In the genomic region with DNA sequence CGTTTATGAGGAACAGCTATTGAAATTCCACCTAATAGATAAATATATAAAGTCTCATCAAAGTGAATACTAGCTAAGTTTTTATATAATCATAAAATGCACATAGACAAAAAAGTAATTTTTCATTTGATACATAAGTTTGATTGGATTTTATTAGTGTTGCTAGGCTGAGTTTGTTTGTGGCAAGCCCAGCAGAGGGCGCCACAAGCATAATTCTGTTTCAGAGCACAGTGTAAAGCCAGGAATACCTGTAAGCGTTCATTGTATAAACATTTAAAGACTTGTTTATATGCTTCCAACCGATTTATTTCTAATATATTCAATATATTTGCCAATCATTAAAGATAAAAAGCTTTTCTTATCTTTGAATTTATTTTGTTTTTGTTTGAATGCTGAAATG, we compare ENCODE assay signal across 8 mouse cellular contexts. TPM values are rescaled to one million over a fixed set of nuclear protein-coding genes. Genes with fewer than 3 reads are reported as not detected.
DNase-seq lines count a peak whose midpoint lies in the region; ATAC-seq and TF ChIP-seq lines count a peak whose summit lies in the region.

No protein-coding gene starts in this region.

- H3K9ac ChIP-seq in kidney, embryonic 15.5 days = no peak overlapping the region
- H3K9ac ChIP-seq in MEL (ENCODE audit: control insufficient read depth, low read depth, low read length, poor library complexity, severe bottlenecking) = no peak overlapping the region

- 31% methylated on average over 4 of the region's 4 CpGs for WGBS in kidney, adult 2 months
- WGBS in kidney, embryonic 15.5 days = 31% methylated on average over 4 of the region's 4 CpGs

- H3K4me2 ChIP-seq in kidney, embryonic 15.5 days = no peak overlapping the region

- H3K9me3 ChIP-seq in kidney, embryonic 15.5 days (replicated peaks) = no peaks in the 10 kb centered on the region
- H3K9me3 ChIP-seq in MEL (replicated peaks; ENCODE audit: insufficient read depth, low read length) = no peaks in the 10 kb centered on the region

- no peaks in the 10 kb centered on the region for H3K79me2 ChIP-seq in MEL (ENCODE audit: control insufficient read depth, insufficient read depth, low read length, poor library complexity)

- TF ChIP-seq POLR2A in kidney, adult 2 months (IDR thresholded peaks at IDR 0.05; ENCODE audit: low read depth, low read length) = no peak
- TF ChIP-seq POLR2A in MEL (IDR thresholded peaks at IDR 0.05; ENCODE audit: control insufficient read depth in 1 of 2, insufficient read depth in 1 of 2, low read depth in 1 of 2, low read length in 2 of 2, poor library complexity in 1 of 2) = no peak
- TF ChIP-seq POLR2A in brain, embryonic 14.5 days (IDR thresholded peaks at IDR 0.05; ENCODE audit: borderline replicate concordance, extremely low read depth, insufficient read depth, insufficient read length, poor library complexity, severe bottlenecking) = no peak

- H3K36me3 ChIP-seq in kidney, adult 2 months (ENCODE audit: control insufficient read depth, insufficient read depth, low read length) = no peaks in the 10 kb centered on the region
- H3K36me3 ChIP-seq in kidney, embryonic 15.5 days = no peaks in the 10 kb centered on the region
- no peaks in the 10 kb centered on the region for H3K36me3 ChIP-seq in MEL (ENCODE audit: control insufficient read depth in 1 of 2, insufficient read depth in 2 of 2, low read length in 2 of 2)

- no peak for ATAC-seq in kidney, embryonic 15.5 days (replicated peaks; ENCODE audit: low FRiP score)
- peak; percentile 68 for ATAC-seq in erythroblast, adult 5-6 weeks (replicated peaks; ENCODE audit: low FRiP score, poor library complexity, severe bottlenecking)
- no peak for ATAC-seq in erythroid progenitor cell, adult 5-6 weeks (replicated peaks; ENCODE audit: low FRiP score, poor library complexity, severe bottlenecking)

- no peak overlapping the region for H3K27ac ChIP-seq in kidney, adult 2 months (ENCODE audit: insufficient read depth, low read depth, low read length)
- no peak overlapping the region for H3K27ac ChIP-seq in kidney, embryonic 15.5 days
- no peak overlapping the region for H3K27ac ChIP-seq in MEL (ENCODE audit: control insufficient read depth, low read depth, low read length)

- DNase-seq in kidney, adult 2 months = peak; percentile 57
- peak; percentile 62 for DNase-seq in MEL (ENCODE audit: low read depth, low spot score)
- DNase-seq in brain, embryonic 14.5 days (ENCODE audit: low read depth) = peak; percentile 81
- peak; percentile 21 for DNase-seq in left cerebral cortex, adult 11 months (ENCODE audit: low spot score)
- peak; percentile 53 for DNase-seq in retina, adult 2 months (ENCODE audit: low read depth, low spot score)

- no peak for TF ChIP-seq EP300 in MEL (IDR thresholded peaks at IDR 0.05; ENCODE audit: low read depth in 1 of 2, low read length in 2 of 2)

- peak; percentile 79 for TF ChIP-seq RAD21 in MEL (IDR thresholded peaks at IDR 0.05; ENCODE audit: low read depth, low read length)

- no peaks in the 10 kb centered on the region for H3K27me3 ChIP-seq in kidney, adult 2 months (replicated peaks; ENCODE audit: control insufficient read depth, insufficient read depth, low read length)
- H3K27me3 ChIP-seq in kidney, embryonic 15.5 days = no peaks in the 10 kb centered on the region
- no peaks in the 10 kb centered on the region for H3K27me3 ChIP-seq in MEL (ENCODE audit: control insufficient read depth in 1 of 2, insufficient read depth in 2 of 2, low read length in 2 of 2)

- peak; percentile 77 for TF ChIP-seq CTCF in kidney, adult 2 months (conservative IDR thresholded peaks at IDR 0.05; ENCODE audit: insufficient read depth, insufficient read length, low read depth, low read length)
- peak; percentile 65 to 83 (median 78) for TF ChIP-seq CTCF in MEL (IDR thresholded peaks at IDR 0.05 in 2 of 3, conservative IDR thresholded peaks at IDR 0.05 in 1 of 3; ENCODE audit: control insufficient read depth in 1 of 3, insufficient read depth in 1 of 3, low read depth in 2 of 3, low read length in 3 of 3, poor library complexity in 1 of 3, severe bottlenecking in 1 of 3)
- TF ChIP-seq CTCF in brain, embryonic 14.5 days (IDR thresholded peaks at IDR 0.05; ENCODE audit: borderline replicate concordance, extremely low read depth, insufficient read depth, insufficient read length) = peak; percentile 76; the same call in 1 of the 2 replicates

- H3K4me1 ChIP-seq in kidney, adult 2 months (ENCODE audit: control insufficient read depth, insufficient read depth, low read length) = no peaks in the 10 kb centered on the region
- H3K4me1 ChIP-seq in kidney, embryonic 15.5 days = no peaks in the 10 kb centered on the region
- no peaks in the 10 kb centered on the region for H3K4me1 ChIP-seq in MEL (ENCODE audit: control insufficient read depth in 1 of 2, insufficient read depth in 2 of 2, low read length in 2 of 2)

- no peak overlapping the region for H3K4me3 ChIP-seq in kidney, adult 2 months (ENCODE audit: insufficient read depth, low read depth, low read length)
- H3K4me3 ChIP-seq in kidney, embryonic 15.5 days (replicated peaks) = no peak overlapping the region
- H3K4me3 ChIP-seq in MEL (ENCODE audit: control insufficient read depth in 1 of 2, insufficient read depth in 1 of 2, low read depth in 2 of 2, low read length in 2 of 2) = no peak overlapping the region

TF ChIP-seq in MEL, 35 proteins besides CTCF, POLR2A, EP300 and RAD21:
- no peak for TF ChIP-seq NRF1 (IDR thresholded peaks at IDR 0.05; ENCODE audit: insufficient read depth, low read depth, low read length, poor library complexity, severe bottlenecking)
- no peak for TF ChIP-seq USF1 (IDR thresholded peaks at IDR 0.05; ENCODE audit: low read depth, low read length)
- TF ChIP-seq ZNF384 (IDR thresholded peaks at IDR 0.05; ENCODE audit: low read depth, low read length) = no peak
- TF ChIP-seq ZC3H11A (IDR thresholded peaks at IDR 0.05; ENCODE audit: low read depth, low read length) = peak; percentile 50
- TF ChIP-seq KAT2A (conservative IDR thresholded peaks at IDR 0.05; ENCODE audit: low read depth, low read length) = no peak
- TF ChIP-seq MXI1 (IDR thresholded peaks at IDR 0.05; ENCODE audit: low read depth, low read length) = no peak
- no peak for TF ChIP-seq MYB (IDR thresholded peaks at IDR 0.05; ENCODE audit: low read depth, low read length)
- peak; percentile 86 for TF ChIP-seq SMC3 (IDR thresholded peaks at IDR 0.05; ENCODE audit: low read depth, low read length)
- no peak for TF ChIP-seq MAX (IDR thresholded peaks at IDR 0.05; ENCODE audit: low read length)
- no peak for TF ChIP-seq E2F4 (IDR thresholded peaks at IDR 0.05; ENCODE audit: borderline replicate concordance, low read depth, low read length)
- TF ChIP-seq TAL1 (IDR thresholded peaks at IDR 0.05; ENCODE audit: low read length) = no peak
- no peak for TF ChIP-seq TCF12 (IDR thresholded peaks at IDR 0.05; ENCODE audit: low read depth, low read length)
- TF ChIP-seq CHD2 (IDR thresholded peaks at IDR 0.05; ENCODE audit: low read length) = no peak
- TF ChIP-seq GABPA (IDR thresholded peaks at IDR 0.05; ENCODE audit: low read depth, low read length) = no peak

RNA-seq across cellular contexts. Expression of a gene that starts 26.3 kb away (rescaled TPM):
- polyA plus RNA-seq in kidney, adult 2 months (2012; rRNA removed) = 3.6 and 3.9 TPM in 2 replicates
- polyA plus RNA-seq in kidney, embryonic 15.5 days (2015; fragmentation: Nextera tagmentation; extraction: Ambion mirVana) = 13.8 and 15.4 TPM in 2 replicates
- 1.6 and 2.2 TPM in 2 replicates for total RNA-seq in MEL (2012; rRNA removed)
- 1 to 10 TPM in 1 of 2 experiments, not detected in 1; 5.9 TPM for polyA plus RNA-seq in MEL (2012; ENCODE audit: insufficient read depth in 1 of 2, insufficient read length in 2 of 2, low read depth in 1 of 2, low replicate concordance in 2 of 2, missing spikeins in 1 of 2)
- polyA plus RNA-seq in brain, embryonic 14.5 days (2012; rRNA removed) = 4.9 and 6.7 TPM in 2 replicates
- total RNA-seq in erythroblast, adult 5-6 weeks (2015; ENCODE audit: low replicate concordance) = 2.3 TPM in 1 of 2 replicates, not detected in the other
- 1.5 and 2.8 TPM in 2 replicates for total RNA-seq in erythroblast, adult 5-6 weeks (2017; ENCODE audit: low replicate concordance)
- 2.9 TPM in 1 of 2 replicates, not detected in the other for total RNA-seq in erythroid progenitor cell, adult 5-6 weeks (2015; ENCODE audit: low replicate concordance)
- total RNA-seq in erythroid progenitor cell, adult 5-6 weeks (2017; ENCODE audit: low replicate concordance) = 5.0 and 6.2 TPM in 2 replicates

RNA-seq across cellular contexts. Expression of a gene that starts 26.6 kb away (rescaled TPM):
- polyA plus RNA-seq in kidney, adult 2 months (2012; rRNA removed) = 15.2 and 18.0 TPM in 2 replicates
- polyA plus RNA-seq in kidney, embryonic 15.5 days (2015; fragmentation: Nextera tagmentation; extraction: Ambion mirVana) = 32.0 and 32.7 TPM in 2 replicates
- 12.2 and 12.6 TPM in 2 replicates for total RNA-seq in MEL (2012; rRNA removed)
- polyA plus RNA-seq in MEL (2012; ENCODE audit: insufficient read depth in 1 of 2, insufficient read length in 2 of 2, low read depth in 1 of 2, low replicate concordance in 2 of 2, missing spikeins in 1 of 2) = 10 to 100 TPM in 1 of 2 experiments, not detected in 1; 23.2 TPM
- polyA plus RNA-seq in brain, embryonic 14.5 days (2012; rRNA removed) = 87.3 and 123 TPM in 2 replicates
- total RNA-seq in erythroblast, adult 5-6 weeks (2015; ENCODE audit: low replicate concordance) = 6.1 and 17.9 TPM in 2 replicates
- total RNA-seq in erythroblast, adult 5-6 weeks (2017; ENCODE audit: low replicate concordance) = 3.7 and 5.7 TPM in 2 replicates
- 14.1 and 23.1 TPM in 2 replicates for total RNA-seq in erythroid progenitor cell, adult 5-6 weeks (2015; ENCODE audit: low replicate concordance)
- 2.8 and 8.2 TPM in 2 replicates for total RNA-seq in erythroid progenitor cell, adult 5-6 weeks (2017; ENCODE audit: low replicate concordance)

Comparison
In these comparisons a context has a peak if more than half of its experiments do, and no peak if none do; other contexts are left out.
1. DNase-seq: peak in every context shown above with its lines; median percentile 81 in brain, embryonic 14.5 days; 62 in MEL; 57 in kidney, adult 2 months; 53 in retina, adult 2 months; 21 in left cerebral cortex, adult 11 months.